Mouse (Mus musculus) olfactory bulb, adult 2 months (tissue): ENCODE data around the gene Abi3bp. TPM values are rescaled to one million over a fixed set of nuclear protein-coding genes. Genes with fewer than 3 reads are reported as not detected.

Experiments
- H3K27ac ChIP-seq: fragments of 200-500 bp; 2 replicates; pipeline ENCODE4 v1.5.1; 2012; ENCODE audit warnings: low read depth, low read length; ENCODE audit not compliant: insufficient read depth
- H3K4me1 ChIP-seq: fragments of 200-500 bp; 2 replicates; pipeline ENCODE4 v1.6.1; 2012; ENCODE audit warnings: low read length; ENCODE audit not compliant: control insufficient read depth, insufficient read depth
- H3K4me3 ChIP-seq: fragments of 200-500 bp; 2 replicates; pipeline ENCODE4 v1.5.1; 2012; ENCODE audit warnings: mild to moderate bottlenecking, low read depth, low read length, moderate library complexity; ENCODE audit not compliant: insufficient read depth
- CTCF ChIP-seq: fragments of 200-500 bp; IDR thresholded peaks from 2 replicates; pipeline ENCODE4 v1.5.1; 2012; ENCODE audit warnings: low read depth, mild to moderate bottlenecking, low read length, moderate library complexity; ENCODE audit not compliant: insufficient read depth
- POLR2A ChIP-seq: fragments of 200-500 bp; IDR thresholded peaks from 2 replicates; pipeline ENCODE4 v1.6.1; 2012; ENCODE audit warnings: mild to moderate bottlenecking, low read depth, low read length, moderate library complexity; ENCODE audit not compliant: insufficient read depth
- whole genome bisulfite sequencing: fragments of 180-500 bp; shearing (Covaris S2); methylation state at CpG from one replicate; pipeline ENCODE4 v1.1.7; 2018; 5-methylcytosine and 5-hydroxymethylcytosine counted together
- polyA plus RNA-seq: library from polyadenylated mRNA; stranded (reverse); fragments of >200 nt; gene quantifications from 2 replicates; pipeline ENCODE4 v1.2.4, GENCODE M21; 2012; ENCODE audit warnings: low replicate concordance; ENCODE audit not compliant: missing spikeins, insufficient read depth, insufficient read length

Gene Abi3bp
- polyA plus RNA-seq, 1 experiment, result not detected

- Histone ChIP-seq H3K4me1 (no peaks in the 10 kb centered on the region), H3K4me3 (no peak overlapping the region), H3K27ac (no peak overlapping the region)
- TF ChIP-seq POLR2A (no peak), CTCF (no peak)
- WGBS, result 78% methylated on average over 6 of the region's 6 CpGs
Observed at GRCm38 (mm10) chr16:56501101-56501500, 23.4 kb downstream of the Abi3bp start.

GRCm38 (mm10) chr16:56501513-56501912 is 23.8 kb downstream of the Abi3bp start:
- H3K27ac ChIP-seq, result no peak overlapping the region
- WGBS, result 44% methylated on average over 2 of the region's 2 CpGs
- no peaks in the 10 kb centered on the region for H3K4me1 ChIP-seq
- no peak overlapping the region for H3K4me3 ChIP-seq
- no peak for TF ChIP-seq POLR2A

- WGBS, result 92% methylated on average over 3 of the region's 3 CpGs
- Histone ChIP-seq H3K4me1 (no peaks in the 10 kb centered on the region), H3K4me3 (no peak overlapping the region), H3K27ac (no peak overlapping the region)
- TF ChIP-seq CTCF (no peak), POLR2A (no peak)
Observed at GRCm38 (mm10) chr16:56502134-56502533, 24.5 kb downstream of the Abi3bp start.

GRCm38 (mm10) chr16:56503941-56504340 is 26.3 kb downstream of the Abi3bp start:
- WGBS, result 95% methylated on average over 2 of the region's 2 CpGs
- Histone ChIP-seq H3K4me3 (no peak overlapping the region), H3K27ac (no peak overlapping the region), H3K4me1 (no peaks in the 10 kb centered on the region)
- TF ChIP-seq POLR2A, result no peak
- TF ChIP-seq CTCF, result no peak

GRCm38 (mm10) chr16:56518024-56518423 is 40.3 kb downstream of the Abi3bp start:
- no peak overlapping the region for H3K4me3 ChIP-seq
- H3K4me1 ChIP-seq, result peaks cover 3% of the 10 kb centered on the region; the same call in 1 of the 2 replicates
- no peak for TF ChIP-seq POLR2A
- TF ChIP-seq CTCF, result no peak
- H3K27ac ChIP-seq, result no peak overlapping the region
- 71% methylated on average over 9 of the region's 9 CpGs for WGBS

- Histone ChIP-seq H3K27ac (no peak overlapping the region), H3K4me1 (no peaks in the 10 kb centered on the region), H3K4me3 (no peak overlapping the region)
- 52% methylated on average over 8 of the region's 8 CpGs for WGBS
- TF ChIP-seq POLR2A (no peak), CTCF (no peak)
Observed at GRCm38 (mm10) chr16:56524359-56524758, 46.7 kb downstream of the Abi3bp start.

- no peak overlapping the region for H3K27ac ChIP-seq
- TF ChIP-seq POLR2A (no peak), CTCF (no peak)
- no peaks in the 10 kb centered on the region for H3K4me1 ChIP-seq
- no peak overlapping the region for H3K4me3 ChIP-seq
- 95% methylated on average over 1 of the region's 1 CpGs for WGBS
Observed at GRCm38 (mm10) chr16:56526482-56526881, 48.8 kb downstream of the Abi3bp start.

- no peak overlapping the region for H3K4me3 ChIP-seq
- no peak for TF ChIP-seq POLR2A
- TF ChIP-seq CTCF, result no peak
- no peaks in the 10 kb centered on the region for H3K4me1 ChIP-seq
- WGBS, result 52% methylated on average over 3 of the region's 3 CpGs
- no peak overlapping the region for H3K27ac ChIP-seq
Observed at GRCm38 (mm10) chr16:56528079-56528688, 50.5 kb downstream of the Abi3bp start.

GRCm38 (mm10) chr16:56579536-56579935 is 101.9 kb downstream of the Abi3bp start:
- Histone ChIP-seq H3K4me1 (no peaks in the 10 kb centered on the region), H3K4me3 (no peak overlapping the region), H3K27ac (no peak overlapping the region)
- 76% methylated on average over 1 of the region's 1 CpGs for WGBS
- TF ChIP-seq POLR2A (no peak), CTCF (no peak)

- no peak overlapping the region for H3K4me3 ChIP-seq
- peaks cover 3% of the 10 kb centered on the region for H3K4me1 ChIP-seq
- TF ChIP-seq CTCF (no peak), POLR2A (no peak)
- WGBS, result 50% methylated on average over 5 of the region's 5 CpGs
- H3K27ac ChIP-seq, result no peak overlapping the region
Observed at GRCm38 (mm10) chr16:56593581-56593980, 115.9 kb downstream of the Abi3bp start.
